Mouse (Mus musculus): Measurements from ENCODE around the gene Gm21541. TPM values are rescaled to one million over a fixed set of nuclear protein-coding genes. Genes with fewer than 3 reads are reported as not detected.

Gm21541 gene
- polyA plus RNA-seq (2012; rRNA removed; ENCODE audit: low replicate concordance), result 2.4 TPM in 1 of 2 replicates, not detected in the other

GRCm38 (mm10) chr4:41903310-41903709 lies at the start of gene Gm21541:
Gene Gm21541, plus strand, starts transcription at chr4:41903610.

GRCm38 (mm10) chr4:41941272-41941671 lies 37.9 kb downstream of the Gm21541 start, which contains the start of gene Gm20878:
Gene Gm20878, plus strand, starts transcription at chr4:41941572.

Other genes starting within 250 kb of the Gm21541 start
- 2.2 and 3.4 TPM in 2 replicates for gene Cntfr, start 206.5 kb upstream of the Gm21541 start, polyA plus RNA-seq (2012; rRNA removed; ENCODE audit: low replicate concordance)
- gene Il11ra1, start 203.6 kb upstream of the Gm21541 start, polyA plus RNA-seq (2012; rRNA removed; ENCODE audit: low replicate concordance), result 38.6 and 72.8 TPM in 2 replicates
- 44.2 and 56.4 TPM in 2 replicates for gene Rpp25l, start 190.1 kb upstream of the Gm21541 start, polyA plus RNA-seq (2012; rRNA removed; ENCODE audit: low replicate concordance)
- 37.8 and 51.4 TPM in 2 replicates for gene Dctn3, start 180.4 kb upstream of the Gm21541 start, polyA plus RNA-seq (2012; rRNA removed; ENCODE audit: low replicate concordance)
- gene Arid3c, start 172.5 kb upstream of the Gm21541 start, polyA plus RNA-seq (2012; rRNA removed; ENCODE audit: low replicate concordance), result not detected in 2 replicates
- 105 and 141 TPM in 2 replicates for gene Galt, start 148.4 kb upstream of the Gm21541 start, polyA plus RNA-seq (2012; rRNA removed; ENCODE audit: low replicate concordance)
- 40.0 and 47.2 TPM in 2 replicates for gene Sigmar1, start 147.5 kb upstream of the Gm21541 start, polyA plus RNA-seq (2012; rRNA removed; ENCODE audit: low replicate concordance)
- gene Ccl27a, start 129.4 kb upstream of the Gm21541 start, polyA plus RNA-seq (2012; rRNA removed; ENCODE audit: low replicate concordance), result 14.3 and 25.9 TPM in 2 replicates
- 0.36 and 6.1 TPM in 2 replicates for gene Gm20878, start 38.0 kb downstream of the Gm21541 start, polyA plus RNA-seq (2012; rRNA removed; ENCODE audit: low replicate concordance)
- gene Fam205a4, start 62.4 kb downstream of the Gm21541 start, polyA plus RNA-seq (2012; rRNA removed; ENCODE audit: low replicate concordance), result not detected in 2 replicates
- not detected in 2 replicates for gene Gm21093, start 131.1 kb downstream of the Gm21541 start, polyA plus RNA-seq (2012; rRNA removed; ENCODE audit: low replicate concordance)
- not detected in 2 replicates for gene Gm3893, start 187.6 kb downstream of the Gm21541 start, polyA plus RNA-seq (2012; rRNA removed; ENCODE audit: low replicate concordance)
- gene Gm13304, start 211.2 kb downstream of the Gm21541 start, polyA plus RNA-seq (2012; rRNA removed; ENCODE audit: low replicate concordance), result 0.28 TPM in 1 of 2 replicates, not detected in the other
- gene Gm13306, start 249.8 kb downstream of the Gm21541 start, polyA plus RNA-seq (2012; rRNA removed; ENCODE audit: low replicate concordance), result not detected in 2 replicates

Measured in duodenum, adult 2 months (tissue).